Mouse (Mus musculus) olfactory bulb, adult 2 months (tissue): ENCODE measurements around the gene Kcnq5. TPM values are rescaled to one million over a fixed set of nuclear protein-coding genes. Genes with fewer than 3 reads are reported as not detected.

ENCODE experiments used
- H3K27ac ChIP-seq: fragments of 200-500 bp; 2 replicates; pipeline ENCODE4 v1.5.1; 2012; ENCODE audit warnings: low read depth, low read length; ENCODE audit not compliant: insufficient read depth
- H3K4me1 ChIP-seq: fragments of 200-500 bp; 2 replicates; pipeline ENCODE4 v1.6.1; 2012; ENCODE audit warnings: low read length; ENCODE audit not compliant: control insufficient read depth, insufficient read depth
- H3K4me3 ChIP-seq: fragments of 200-500 bp; 2 replicates; pipeline ENCODE4 v1.5.1; 2012; ENCODE audit warnings: mild to moderate bottlenecking, low read depth, low read length, moderate library complexity; ENCODE audit not compliant: insufficient read depth
- CTCF ChIP-seq: fragments of 200-500 bp; IDR thresholded peaks from 2 replicates; pipeline ENCODE4 v1.5.1; 2012; ENCODE audit warnings: low read depth, mild to moderate bottlenecking, low read length, moderate library complexity; ENCODE audit not compliant: insufficient read depth
- POLR2A ChIP-seq: fragments of 200-500 bp; IDR thresholded peaks from 2 replicates; pipeline ENCODE4 v1.6.1; 2012; ENCODE audit warnings: mild to moderate bottlenecking, low read depth, low read length, moderate library complexity; ENCODE audit not compliant: insufficient read depth
- WGBS: fragments of 180-500 bp; shearing (Covaris S2); methylation state at CpG from one replicate; pipeline ENCODE4 v1.1.7; 2018; 5-methylcytosine and 5-hydroxymethylcytosine counted together
- polyA plus RNA-seq: library from polyadenylated mRNA; stranded (reverse); fragments of >200 nt; gene quantifications from 2 replicates; pipeline ENCODE4 v1.2.4, GENCODE M21; 2012; ENCODE audit warnings: low replicate concordance; ENCODE audit not compliant: missing spikeins, insufficient read depth, insufficient read length

Gene Kcnq5
- polyA plus RNA-seq, 1 experiment: not detected

DNA sequence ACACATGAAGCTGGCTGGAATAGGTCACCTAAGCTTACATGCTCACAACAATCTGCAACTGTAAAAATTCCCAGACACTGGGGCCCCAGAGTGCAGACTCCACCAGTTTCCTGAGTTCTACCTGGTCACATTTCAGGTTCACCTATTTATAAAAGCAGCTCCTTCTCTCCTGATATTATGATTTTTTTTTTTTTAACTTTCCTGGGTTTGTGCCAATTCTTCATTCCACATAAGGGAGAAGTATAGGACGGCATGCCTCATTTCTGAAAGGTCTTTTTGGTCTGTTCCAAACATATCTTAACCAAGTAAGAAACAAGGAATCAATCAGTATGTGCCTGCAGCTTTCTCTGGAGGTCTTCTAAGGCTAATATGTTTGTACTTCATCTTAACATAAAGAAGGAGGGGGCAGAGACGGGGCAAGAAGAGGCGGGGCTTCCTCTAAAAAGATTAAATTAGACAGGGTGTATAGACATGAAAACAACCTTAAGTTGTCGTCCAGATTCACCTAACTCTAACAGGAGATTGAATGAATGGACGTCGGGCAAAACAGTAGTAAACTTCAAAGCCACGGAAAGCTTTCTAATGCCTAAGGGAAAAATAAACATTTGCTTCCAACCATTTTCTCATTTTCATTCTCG, 2.0 kb downstream of the Kcnq5 start:
- 28% methylated on average over 8 of the region's 8 CpGs for WGBS
- TF ChIP-seq CTCF (no peak), POLR2A (no peak)
- Histone ChIP-seq H3K4me1 (peaks cover 20% of the 10 kb centered on the region), H3K4me3 (peak overlapping the region; percentile 68), H3K27ac (peak overlapping the region; percentile 67)

DNA sequence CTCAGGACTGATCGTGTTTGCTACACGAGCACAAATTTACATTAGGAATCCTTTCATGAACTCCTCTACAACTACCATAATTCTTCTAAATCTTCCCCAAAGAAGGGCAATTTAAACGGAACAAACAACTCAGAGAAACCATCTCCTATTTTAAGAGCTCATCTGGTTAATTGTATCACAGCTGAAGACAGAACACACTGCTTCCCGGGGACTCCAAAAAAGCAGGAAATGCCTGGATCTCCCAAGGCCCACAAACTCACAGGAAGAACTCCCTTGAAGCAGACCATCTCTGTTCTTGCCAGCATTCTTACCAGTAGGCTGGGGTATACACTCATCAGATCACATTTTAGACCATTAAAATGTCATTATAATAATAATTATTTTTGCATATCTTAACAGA, 3.7 kb downstream of the Kcnq5 start:
- WGBS: 27% methylated on average over 4 of the region's 4 CpGs
- Histone ChIP-seq H3K4me1 (peaks cover 17% of the 10 kb centered on the region), H3K4me3 (no peak overlapping the region), H3K27ac (no peak overlapping the region)
- TF ChIP-seq CTCF (no peak), POLR2A (no peak)

DNA sequence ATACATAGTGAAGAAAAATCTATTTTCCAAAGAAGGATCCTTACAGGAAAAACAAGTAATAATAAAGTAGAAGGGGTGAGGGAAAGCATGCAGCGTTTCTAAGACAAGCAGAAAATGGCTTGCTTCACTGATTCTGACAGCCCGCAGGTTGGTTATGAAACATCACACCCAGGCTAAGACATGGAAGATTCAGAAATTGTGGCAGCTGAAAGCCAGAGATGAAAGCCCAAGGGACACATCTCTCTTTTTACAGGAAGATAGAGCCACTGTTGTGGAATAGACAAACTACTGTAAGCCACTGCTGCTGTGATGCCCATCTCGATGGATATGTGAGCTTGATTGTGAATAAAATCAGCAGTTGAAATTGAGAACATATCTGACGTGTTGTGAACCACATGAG, 20.9 kb downstream of the Kcnq5 start:
- Histone ChIP-seq H3K4me1 (no peaks in the 10 kb centered on the region), H3K27ac (no peak overlapping the region), H3K4me3 (no peak overlapping the region)
- TF ChIP-seq POLR2A: no peak
- 71% methylated on average over 4 of the region's 4 CpGs for WGBS

DNA sequence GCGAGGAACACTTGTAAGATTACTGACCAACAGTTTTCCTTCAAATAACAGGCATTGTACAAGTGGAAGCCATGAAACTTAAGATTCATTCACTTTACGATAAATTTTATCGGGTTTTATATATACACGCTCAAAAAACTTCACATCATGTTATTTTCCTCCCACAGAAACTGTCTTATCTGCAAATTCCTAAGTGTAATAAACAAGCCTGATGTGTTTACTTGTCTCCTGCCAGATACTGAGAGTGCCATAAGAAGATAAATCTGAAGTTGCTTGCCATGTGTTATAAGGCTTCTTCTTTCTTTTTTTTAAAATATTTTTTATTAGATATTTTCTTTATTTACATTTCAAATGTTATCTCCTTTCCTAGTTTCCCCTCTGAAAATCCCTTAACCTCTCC, 34.6 kb downstream of the Kcnq5 start:
- no peaks in the 10 kb centered on the region for H3K4me1 ChIP-seq
- WGBS: 88% methylated on average over 4 of the region's 4 CpGs
- TF ChIP-seq POLR2A (no peak), CTCF (no peak)
- no peak overlapping the region for H3K27ac ChIP-seq
- H3K4me3 ChIP-seq: no peak overlapping the region

DNA sequence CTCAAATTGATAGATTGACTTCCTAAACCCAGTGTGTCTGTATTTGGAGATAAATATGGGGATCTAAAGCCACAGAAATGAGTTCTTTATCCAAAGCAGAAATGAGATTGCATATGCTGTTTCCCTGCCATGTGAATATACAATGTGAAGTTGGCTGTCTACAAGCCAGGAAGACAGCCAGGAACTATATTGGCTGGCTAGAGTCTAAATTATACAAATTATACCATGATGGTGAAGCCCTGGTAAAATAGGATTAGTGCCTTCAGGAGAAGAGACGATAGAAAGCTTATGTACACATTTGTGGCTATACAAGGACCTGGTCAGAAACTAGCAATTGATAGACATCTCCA, 38.5 kb downstream of the Kcnq5 start:
- H3K27ac ChIP-seq: no peak overlapping the region
- no peak overlapping the region for H3K4me3 ChIP-seq
- 60% methylated on average over 1 of the region's 1 CpGs for WGBS
- H3K4me1 ChIP-seq: no peaks in the 10 kb centered on the region
- TF ChIP-seq CTCF (no peak), POLR2A (no peak)

DNA sequence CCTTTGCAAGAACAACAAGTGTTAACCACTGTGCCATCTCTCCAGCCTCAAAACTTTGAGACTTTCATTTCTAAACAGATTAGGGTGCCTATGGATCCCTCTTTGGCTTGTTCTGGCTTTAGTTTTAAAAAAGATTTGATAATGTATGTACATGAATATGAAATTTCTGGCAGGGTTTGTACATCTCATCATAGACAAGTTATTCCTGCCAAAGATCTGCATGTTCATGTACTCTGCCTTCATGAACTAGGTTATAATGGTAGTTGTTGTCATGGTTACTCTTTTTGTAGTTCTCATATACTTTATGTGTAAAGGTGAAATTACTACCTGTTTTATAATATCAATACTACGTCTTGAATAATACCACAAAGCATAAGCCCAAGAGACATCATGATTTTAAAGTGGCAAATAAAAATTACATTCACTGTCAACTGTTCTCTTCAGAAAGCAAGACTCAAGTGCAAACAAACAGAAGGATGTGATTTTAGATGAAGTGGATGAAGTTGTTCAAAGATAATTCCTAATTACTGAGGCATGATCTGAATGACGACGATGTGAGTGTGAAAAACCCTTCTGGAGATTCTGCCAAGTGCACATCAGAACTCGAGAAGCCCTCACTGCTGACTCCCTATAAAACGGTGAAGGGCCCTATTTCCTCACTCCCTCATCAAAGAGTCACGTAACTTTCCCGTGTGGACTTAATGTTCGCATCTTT, 39.0 kb downstream of the Kcnq5 start:
- Histone ChIP-seq H3K4me1 (no peaks in the 10 kb centered on the region), H3K27ac (no peak overlapping the region), H3K4me3 (no peak overlapping the region)
- TF ChIP-seq CTCF (no peak), POLR2A (no peak)
- WGBS: 77% methylated on average over 8 of the region's 8 CpGs

DNA sequence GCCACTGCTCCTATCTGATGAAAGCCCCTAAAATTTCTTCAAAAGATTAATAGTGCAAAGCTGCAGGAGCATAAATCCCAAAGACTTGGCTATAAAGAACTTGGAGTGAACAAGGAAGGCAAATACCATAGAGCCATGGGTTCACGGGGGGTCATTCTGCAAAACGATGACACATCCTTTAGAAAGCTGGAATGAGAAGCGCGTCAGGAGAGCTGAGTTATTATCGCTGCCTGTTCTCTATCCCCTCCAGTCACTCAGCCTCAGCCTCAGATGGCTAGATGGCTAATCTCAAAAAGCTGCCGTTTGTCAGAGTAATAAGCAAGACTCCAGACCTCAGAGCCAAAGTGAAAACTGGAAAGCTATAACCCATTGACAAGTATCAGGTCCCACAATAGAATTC, 42.5 kb downstream of the Kcnq5 start:
- no peak overlapping the region for H3K27ac ChIP-seq
- TF ChIP-seq POLR2A (no peak), CTCF (no peak)
- WGBS: 64% methylated on average over 6 of the region's 6 CpGs

DNA sequence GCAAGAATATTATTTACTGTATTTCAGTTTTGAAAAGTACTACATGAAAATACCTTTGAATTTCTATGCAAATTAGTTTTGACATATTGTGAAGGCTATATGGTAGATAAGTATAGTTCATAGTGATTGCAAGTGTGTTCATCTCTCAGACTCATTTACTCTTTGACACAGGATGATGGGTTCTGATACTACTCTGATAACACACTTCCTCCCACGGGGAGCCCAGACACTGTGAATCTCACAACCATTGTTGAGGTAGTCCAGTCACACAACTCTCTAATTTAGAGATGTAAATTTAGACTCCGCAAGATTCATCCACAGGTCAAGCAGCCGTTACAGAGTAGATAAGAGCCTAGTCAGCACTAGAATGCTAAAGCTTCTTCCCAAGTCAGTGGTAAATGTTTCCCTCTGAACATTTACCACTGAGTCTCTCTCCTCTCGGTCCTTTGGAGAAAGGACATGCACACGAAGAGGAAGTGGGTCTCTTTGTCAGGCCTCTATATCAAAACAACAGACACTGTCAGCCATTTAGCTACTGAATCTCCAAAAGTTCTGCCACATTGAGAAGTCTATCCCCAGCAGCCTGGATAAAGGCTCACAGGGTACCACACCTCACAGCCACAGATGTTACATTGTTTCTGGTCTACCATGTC, 65.5 kb downstream of the Kcnq5 start:
- WGBS: 81% methylated on average over 5 of the region's 5 CpGs
- Histone ChIP-seq H3K4me3 (no peak overlapping the region), H3K4me1 (no peaks in the 10 kb centered on the region), H3K27ac (no peak overlapping the region)
- no peak for TF ChIP-seq POLR2A
- no peak for TF ChIP-seq CTCF

More for the DNA sequence above, 42.5 kb downstream of the Kcnq5 start:
- Histone ChIP-seq H3K4me1 (no peaks in the 10 kb centered on the region), H3K4me3 (no peak overlapping the region)

DNA sequence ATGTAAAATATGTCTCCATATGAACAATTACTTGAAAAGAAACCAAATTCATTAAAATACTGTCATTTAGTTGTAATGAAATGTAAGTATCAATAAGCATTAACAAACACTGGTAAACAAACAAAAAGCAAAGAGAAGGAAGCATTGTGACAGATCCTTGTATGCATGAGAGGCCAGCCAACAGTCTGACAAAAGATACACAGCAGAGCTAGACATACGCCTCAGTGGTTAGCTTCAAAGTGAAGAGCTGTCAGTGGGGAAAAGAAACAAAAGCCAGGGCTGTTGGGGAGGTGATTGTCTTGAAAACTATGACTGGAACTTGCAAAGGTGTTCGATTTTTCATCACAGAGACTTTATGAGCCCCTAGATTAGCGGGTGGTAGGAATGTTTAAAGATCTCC, 78.0 kb downstream of the Kcnq5 start:
- no peak overlapping the region for H3K27ac ChIP-seq
- no peak for TF ChIP-seq CTCF
- no peak for TF ChIP-seq POLR2A
- 73% methylated on average over 3 of the region's 3 CpGs for WGBS
- no peak overlapping the region for H3K4me3 ChIP-seq
- H3K4me1 ChIP-seq: no peaks in the 10 kb centered on the region

DNA sequence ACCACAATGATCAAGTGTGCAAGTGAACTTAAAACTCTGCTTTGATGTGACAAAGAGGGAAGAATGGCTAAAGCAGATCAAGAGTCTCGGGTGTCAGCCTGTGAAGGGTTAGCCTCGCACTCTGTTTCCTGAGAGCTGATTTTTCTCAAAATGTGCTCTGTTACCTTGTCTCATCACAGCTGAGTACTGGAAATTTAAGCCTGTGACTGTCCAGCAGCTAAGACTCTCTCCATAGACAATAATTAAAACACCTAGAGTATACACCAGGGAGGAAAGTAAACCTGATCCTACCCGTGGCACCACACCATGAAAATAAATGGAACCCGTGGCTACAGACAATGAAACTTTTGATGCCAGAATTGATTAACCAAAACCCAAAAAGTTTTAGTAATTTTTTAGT, 90.9 kb downstream of the Kcnq5 start:
- Histone ChIP-seq H3K4me3 (no peak overlapping the region), H3K4me1 (no peaks in the 10 kb centered on the region), H3K27ac (no peak overlapping the region)
- TF ChIP-seq POLR2A (no peak), CTCF (no peak)
- 78% methylated on average over 4 of the region's 4 CpGs for WGBS
